ENCODE assay signal across 16 mouse cellular contexts in genomic region chr4:147369564-147369963, GRCm38 (mm10). TPM values are rescaled to one million over a fixed set of nuclear protein-coding genes. Genes with fewer than 3 reads are reported as not detected.
DNase-seq lines count a peak whose midpoint lies in the region; ATAC-seq and TF ChIP-seq lines count a peak whose summit lies in the region.
"Not testable (repeated sequence)": the region's sequence is repeated elsewhere in the genome, so short reads cannot be mapped to it uniquely, and the experiment has no call there.
"Had no signal": no experiment of that assay in that cellular context is flagged by ENCODE, and none has a peak within 500 bp of the region (broad histone marks: within the 10 kb centered on the region; RNA-seq: fewer than 3 reads in every experiment).

No protein-coding gene starts in this region.

- not testable (repeated sequence) for H3K27me3 ChIP-seq in forebrain, embryonic 11.5 days (ENCODE audit: control insufficient read depth, insufficient read depth, low read length); heart, embryonic 15.5 days; hindbrain, postnatal 0 days (ENCODE audit: insufficient read depth, low read length); limb, embryonic 12.5 days; liver, embryonic 16.5 days (ENCODE audit: control insufficient read depth, insufficient read depth, low read depth, low read length); midbrain, embryonic 13.5 days; stomach, embryonic 15.5 days (replicated peaks)

- H3K27ac ChIP-seq in forebrain, embryonic 11.5 days (ENCODE audit: low read depth, low read length); heart, embryonic 15.5 days; hindbrain, postnatal 0 days; limb, embryonic 12.5 days; liver, embryonic 16.5 days (ENCODE audit: low read length); midbrain, embryonic 13.5 days; stomach, embryonic 15.5 days: not testable (repeated sequence)

- WGBS in forebrain, embryonic 11.5 days = no CpG with 5 or more reads among the region's 2 CpGs
- no CpG with 5 or more reads among the region's 2 CpGs for WGBS in heart, embryonic 15.5 days
- WGBS in hindbrain, postnatal 0 days = no CpG with 5 or more reads among the region's 2 CpGs
- no CpG with 5 or more reads among the region's 2 CpGs for WGBS in limb, embryonic 12.5 days
- WGBS in liver, embryonic 16.5 days (ENCODE audit: insufficient replicate concordance) = no CpG with 5 or more reads among the region's 2 CpGs
- WGBS in midbrain, embryonic 13.5 days = no CpG with 5 or more reads among the region's 2 CpGs
- WGBS in stomach, embryonic 15.5 days = no CpG with 5 or more reads among the region's 2 CpGs

- not testable (repeated sequence) for H3K4me1 ChIP-seq in forebrain, embryonic 11.5 days (replicated peaks; ENCODE audit: control insufficient read depth, insufficient read depth, low read length); heart, embryonic 15.5 days (replicated peaks); hindbrain, postnatal 0 days (ENCODE audit: insufficient read depth, low read length); limb, embryonic 12.5 days (replicated peaks); liver, embryonic 16.5 days (ENCODE audit: control insufficient read depth, low read depth, low read length); midbrain, embryonic 13.5 days (replicated peaks); stomach, embryonic 15.5 days

- ATAC-seq in forebrain, embryonic 11.5 days (replicated peaks; ENCODE audit: low FRiP score) = peak; percentile 70
- ATAC-seq in heart, embryonic 15.5 days (replicated peaks; ENCODE audit: insufficient number of reproducible peaks, insufficient read depth, low FRiP score, low read depth) = peak; percentile 53; the same call in 1 of the 2 replicates
- peak; percentile 72 for ATAC-seq in hindbrain, postnatal 0 days
- ATAC-seq in limb, embryonic 12.5 days (ENCODE audit: insufficient number of reproducible peaks, insufficient read depth, low FRiP score, low TSS enrichment, low read depth) = peak; percentile 42; the same call in 1 of the 2 replicates
- peak; percentile 16; the same call in 1 of the 2 replicates for ATAC-seq in liver, embryonic 16.5 days (ENCODE audit: low read depth)
- ATAC-seq in midbrain, embryonic 13.5 days = peak; percentile 50; the same call in 1 of the 2 replicates
- peak; percentile 53; the same call in 1 of the 2 replicates for ATAC-seq in stomach, embryonic 15.5 days (ENCODE audit: insufficient read depth, low FRiP score, low read depth)

- TF ChIP-seq CTCF in hindbrain, postnatal 0 days (IDR thresholded peaks at IDR 0.05; ENCODE audit: low read depth) = not testable (repeated sequence)

- not testable (repeated sequence) for H3K36me3 ChIP-seq in forebrain, embryonic 11.5 days (ENCODE audit: control insufficient read depth, insufficient read depth, low read length); heart, embryonic 15.5 days; hindbrain, postnatal 0 days (ENCODE audit: insufficient read depth, low read length); limb, embryonic 12.5 days; liver, embryonic 16.5 days (ENCODE audit: control insufficient read depth, insufficient read depth); midbrain, embryonic 13.5 days; stomach, embryonic 15.5 days

- H3K4me2 ChIP-seq in forebrain, embryonic 11.5 days (ENCODE audit: low read depth, low read length, severe bottlenecking); heart, embryonic 15.5 days; hindbrain, postnatal 0 days (ENCODE audit: low read depth, low read length); limb, embryonic 12.5 days; liver, embryonic 16.5 days (ENCODE audit: low read depth, low read length); midbrain, embryonic 13.5 days (replicated peaks); stomach, embryonic 15.5 days: not testable (repeated sequence)

- not testable (repeated sequence) for H3K9me3 ChIP-seq in forebrain, embryonic 11.5 days (ENCODE audit: control insufficient read depth, low read length); heart, embryonic 15.5 days (replicated peaks); hindbrain, postnatal 0 days (ENCODE audit: low read length); limb, embryonic 12.5 days; liver, embryonic 16.5 days (replicated peaks; ENCODE audit: control insufficient read depth, low read length); midbrain, embryonic 13.5 days; stomach, embryonic 15.5 days

- H3K4me3 ChIP-seq in forebrain, embryonic 11.5 days (ENCODE audit: low read depth, low read length); heart, embryonic 15.5 days; hindbrain, postnatal 0 days (ENCODE audit: low read length); limb, embryonic 12.5 days (replicated peaks); liver, embryonic 16.5 days (ENCODE audit: low read depth, low read length); midbrain, embryonic 13.5 days (replicated peaks); stomach, embryonic 15.5 days (replicated peaks): not testable (repeated sequence)

- DNase-seq in forebrain, embryonic 11.5 days (ENCODE audit: low spot score); hindbrain, postnatal 0 days (ENCODE audit: low spot score): not testable (repeated sequence)

- not testable (repeated sequence) for H3K9ac ChIP-seq in forebrain, embryonic 11.5 days (ENCODE audit: low read length); heart, embryonic 15.5 days; hindbrain, postnatal 0 days (replicated peaks; ENCODE audit: low read length); limb, embryonic 12.5 days (replicated peaks); liver, embryonic 16.5 days (ENCODE audit: low read depth, low read length); midbrain, embryonic 13.5 days (replicated peaks); stomach, embryonic 15.5 days

RNA-seq across cellular contexts. Expression of gene Zfp978, which starts 8.5 kb away (rescaled TPM):
- polyA plus RNA-seq in forebrain, embryonic 11.5 days (2014; fragmentation: Nextera tagmentation; extraction: Ambion mirVana) = 0.20 TPM in 1 of 2 replicates, not detected in the other
- 0.19 TPM in 1 of 2 replicates, not detected in the other for polyA plus RNA-seq in heart, embryonic 15.5 days (2015; fragmentation: Nextera tagmentation; extraction: Ambion mirVana)
- total RNA-seq in hindbrain, postnatal 0 days (2014; rRNA removed) = not detected in 2 replicates
- polyA plus RNA-seq in hindbrain, postnatal 0 days (2015; fragmentation: Nextera tagmentation; extraction: Ambion mirVana) = 0.26 TPM in 1 of 2 replicates, not detected in the other
- polyA plus RNA-seq in limb, embryonic 12.5 days (2016; fragmentation: Nextera tagmentation; extraction: Ambion mirVana) = 0.26 TPM in 1 of 2 replicates, not detected in the other
- 0.07 TPM in 1 of 2 replicates, not detected in the other for polyA plus RNA-seq in liver, embryonic 16.5 days (2015; fragmentation: Nextera tagmentation; extraction: Ambion mirVana)
- polyA plus RNA-seq in midbrain, embryonic 13.5 days (2015; fragmentation: Nextera tagmentation; extraction: Ambion mirVana) = 0.13 TPM in 1 of 2 replicates, not detected in the other
- polyA plus RNA-seq in stomach, embryonic 15.5 days (2015; fragmentation: Nextera tagmentation; extraction: Ambion mirVana) = 0.15 TPM in 1 of 2 replicates, not detected in the other
- total RNA-seq: forebrain, postnatal 0 days; gastrocnemius, adult 2 months; layer of hippocampus, postnatal 36 days; left cerebral cortex, postnatal 36 days had no signal
- polyA plus RNA-seq: brain, embryonic 14.5 days; CD4-positive, CD25-positive, alpha-beta regulatory T cell, adult 4 months; forebrain, postnatal 0 days; kidney, adult 2 months; midbrain, embryonic 10.5 days; thymus, adult 2 months had no signal

Comparison
In these comparisons a context has a peak if more than half of its experiments do, and no peak if none do; other contexts are left out.
1. ATAC-seq: peak in every context shown above with its lines; median percentile 72 in hindbrain, postnatal 0 days; 70 in forebrain, embryonic 11.5 days; 53 in heart, embryonic 15.5 days; 53 in stomach, embryonic 15.5 days; 50 in midbrain, embryonic 13.5 days; 42 in limb, embryonic 12.5 days; 16 in liver, embryonic 16.5 days.